Mouse (Mus musculus): ENCODE data around the gene Iqgap1. TPM values are rescaled to one million over a fixed set of nuclear protein-coding genes. Genes with fewer than 3 reads are reported as not detected.

Gene Iqgap1
- polyA plus RNA-seq (2012), result 14.1 and 16.4 TPM in 2 replicates

DNA sequence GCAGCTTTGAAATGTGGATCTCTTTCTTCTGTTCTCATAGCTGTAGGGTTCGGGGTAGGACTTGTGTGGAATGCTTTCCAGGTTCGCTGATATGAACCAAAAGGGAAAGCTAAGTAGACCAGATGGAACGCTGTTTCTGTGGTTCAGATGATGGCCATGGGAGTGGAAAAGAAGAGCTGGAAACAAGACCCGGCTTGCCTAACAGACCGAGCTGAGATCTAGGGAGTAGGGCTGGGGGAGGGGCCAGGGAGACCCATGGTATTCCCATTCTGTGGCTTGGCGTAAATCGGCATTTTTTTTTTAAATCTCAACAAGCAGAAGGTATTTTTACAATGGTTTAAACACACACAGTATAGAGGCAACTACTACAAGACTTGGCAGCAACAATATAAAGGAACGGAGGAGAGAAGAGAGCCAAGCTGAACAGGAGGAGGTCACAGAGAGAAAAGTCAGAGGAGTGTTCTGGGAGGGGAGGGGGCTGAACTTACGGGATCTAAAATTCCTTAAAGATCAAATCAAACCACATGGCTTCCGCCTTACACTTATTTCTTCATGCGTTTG, at the start of gene Iqgap1:
Iqgap1 (minus strand) TSS at position 132 of the 561 bp plus-strand sequence.

DNA sequence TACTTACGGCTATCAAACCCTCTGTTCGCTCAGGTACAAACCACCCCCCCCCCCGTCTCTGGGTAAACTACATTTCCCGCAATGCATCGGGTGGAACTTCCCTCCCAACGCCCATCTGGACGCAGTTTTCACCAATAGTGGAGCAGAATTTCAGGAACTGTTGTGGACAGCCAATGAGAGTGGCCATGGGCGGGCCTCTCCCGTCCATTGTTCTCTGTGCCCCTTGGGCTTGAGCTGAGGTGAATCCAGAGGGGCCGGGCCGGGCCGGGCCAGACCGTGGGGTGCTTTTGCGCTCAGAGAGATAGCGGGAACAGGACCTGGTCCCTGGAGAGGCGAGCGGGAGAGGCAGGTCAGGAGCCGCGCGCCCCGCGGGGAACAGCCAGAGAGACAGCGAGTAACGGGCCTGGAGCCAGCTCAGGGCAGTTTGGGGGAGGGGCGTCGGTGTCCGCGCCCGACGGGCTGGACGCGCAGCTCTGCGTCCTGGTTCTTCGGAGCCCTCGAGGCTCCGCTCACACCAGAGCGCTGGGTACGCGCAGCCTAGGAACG, 35.0 kb upstream of the Iqgap1 start, which contains the start of gene Zscan2:
Zscan2 (plus strand) TSS at position 192 of the 546 bp plus-strand sequence.

DNA sequence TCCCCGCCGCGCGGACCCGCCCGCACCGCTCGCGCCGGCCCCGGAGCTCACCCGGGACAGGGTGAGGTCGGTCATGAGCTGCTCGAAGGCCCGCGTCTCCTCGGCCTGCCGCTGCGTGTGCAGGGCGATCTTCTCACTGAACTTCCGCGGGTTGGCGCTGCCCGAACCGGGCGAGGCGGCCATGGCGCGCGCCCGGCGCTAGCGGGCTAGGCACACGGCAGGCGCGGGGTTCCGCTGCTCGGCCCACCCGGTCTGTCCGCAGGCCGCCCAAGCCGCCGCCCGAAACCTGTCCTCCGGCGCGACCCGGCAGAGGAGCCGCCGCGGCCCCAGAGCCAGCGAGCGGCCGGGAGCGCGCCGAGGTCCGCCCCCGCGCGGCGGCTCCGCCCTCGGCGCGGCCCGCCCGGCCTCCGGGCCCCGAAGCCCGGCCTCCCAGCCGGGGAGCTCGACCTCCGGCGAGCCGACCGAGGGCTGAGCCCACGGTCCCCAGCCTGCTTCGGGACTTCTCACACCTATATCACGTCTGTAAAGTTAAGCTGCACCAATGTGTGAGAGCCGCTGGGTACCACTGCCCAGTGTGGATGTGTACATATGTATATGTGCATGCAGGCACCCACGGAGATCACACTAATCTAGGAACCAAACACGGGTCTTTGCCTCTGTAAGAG, 137.1 kb downstream of the Iqgap1 start, which contains the start of gene Crtc3:
Crtc3 (minus strand) TSS at position 322 of the 665 bp plus-strand sequence.

Other genes starting within 250 kb of the Iqgap1 start
- gene Crtc3, start 137.1 kb downstream of the Iqgap1 start, polyA plus RNA-seq (2012), result 28.4 and 30.9 TPM in 2 replicates
- 13.1 TPM in 2 replicates for gene Zscan2, start 34.9 kb upstream of the Iqgap1 start, polyA plus RNA-seq (2012)
- 9.8 and 10.0 TPM in 2 replicates for gene Wdr73, start 75.3 kb upstream of the Iqgap1 start, polyA plus RNA-seq (2012)
- gene Nmb, start 79.1 kb upstream of the Iqgap1 start, polyA plus RNA-seq (2012), result 1.4 and 3.8 TPM in 2 replicates
- 9.3 and 9.7 TPM in 2 replicates for gene Sec11a, start 121.8 kb upstream of the Iqgap1 start, polyA plus RNA-seq (2012)
- gene Zfp592, start 167.7 kb upstream of the Iqgap1 start, polyA plus RNA-seq (2012), result 48.2 and 48.7 TPM in 2 replicates
- 0.33 and 0.45 TPM in 2 replicates for gene Alpk3, start 231.6 kb upstream of the Iqgap1 start, polyA plus RNA-seq (2012)

Data from megakaryocyte-erythroid progenitor cell, adult 5 weeks (primary cell).